Mouse (Mus musculus) limb, embryonic 11.5 days (tissue): Measurements from ENCODE around the gene Rgs3. TPM values are rescaled to one million over a fixed set of nuclear protein-coding genes. Genes with fewer than 3 reads are reported as not detected.
A peak's percentile ranks its signal among the peaks of the same experiment; 100 is the strongest.

Experiments used
- ATAC-seq: fragments of 200-750 bp; cut with Nextera tagmentation; 2 replicates; pipeline ENCODE4 v1.8.0; 2017; ENCODE audit warnings: low read depth; ENCODE audit not compliant: insufficient number of reproducible peaks, low FRiP score, low TSS enrichment
- DNase-seq: peaks from one replicate; pipeline ENCODE4 v3.0.0-alpha.2; 2015; ENCODE audit warnings: low spot score
- H3K27ac ChIP-seq: fragments of 300-500 bp; sonication (generic); replicated peaks from 2 replicates; pipeline ENCODE4 v1.5.1; 2014; ENCODE audit warnings: low read depth, mild to moderate bottlenecking, low read length
- H3K27me3 ChIP-seq: fragments of 300-500 bp; sonication (generic); 2 replicates; pipeline ENCODE4 v1.6.1; 2014; ENCODE audit warnings: mild to moderate bottlenecking, low read length, mixed read lengths; ENCODE audit not compliant: control insufficient read depth, insufficient read depth
- H3K36me3 ChIP-seq: fragments of 300-500 bp; sonication (generic); 2 replicates; pipeline ENCODE4 v1.6.1; 2014; ENCODE audit warnings: mild to moderate bottlenecking, low read length, moderate library complexity, mixed read lengths; ENCODE audit not compliant: control insufficient read depth, insufficient read depth
- H3K4me1 ChIP-seq: fragments of 300-500 bp; sonication (generic); 2 replicates; pipeline ENCODE4 v1.6.1; 2014; ENCODE audit warnings: low read length, mixed read lengths; ENCODE audit not compliant: control insufficient read depth, insufficient read depth
- H3K4me2 ChIP-seq: fragments of 300-500 bp; sonication (generic); 2 replicates; pipeline ENCODE4 v1.6.1; 2014; ENCODE audit warnings: low read depth, mild to moderate bottlenecking, moderate library complexity; ENCODE audit not compliant: severe bottlenecking
- H3K4me3 ChIP-seq: fragments of 300-500 bp; sonication (generic); 2 replicates; pipeline ENCODE4 v1.5.1; 2014; ENCODE audit warnings: low read depth, low read length
- H3K9ac ChIP-seq: fragments of 300-500 bp; sonication (generic); 2 replicates; pipeline ENCODE4 v1.6.1; 2014; ENCODE audit warnings: mild to moderate bottlenecking, low read length
- H3K9me3 ChIP-seq: fragments of 300-500 bp; sonication (generic); 2 replicates; pipeline ENCODE4 v1.6.1; 2016; ENCODE audit warnings: low read length; ENCODE audit not compliant: control insufficient read depth
- WGBS: fragments of 180-500 bp; shearing (Covaris S2); extraction: QIAGEN DNeasy Blood & Tissue Kit; methylation state at CpG from one replicate; pipeline ENCODE4 v1.1.7; 2014; 5-methylcytosine and 5-hydroxymethylcytosine counted together
- polyA plus RNA-seq: library from polyadenylated mRNA; unstranded; fragments of >200 nt; fragmentation: Nextera tagmentation; extraction: Ambion mirVana; gene quantifications from 2 replicates; pipeline ENCODE4 v1.2.1, GENCODE M21; 2014

Rgs3 gene
- polyA plus RNA-seq, 1 experiment from 2014 or later: 22.9 TPM

- no peak for ATAC-seq
- DNase-seq: no peak
- no peaks in the 10 kb centered on the region for H3K36me3 ChIP-seq
- 97% methylated on average over 4 of the region's 4 CpGs for WGBS
- no peak overlapping the region for H3K27ac ChIP-seq
- H3K4me2 ChIP-seq: no peak overlapping the region
- no peak overlapping the region for H3K4me3 ChIP-seq
- H3K9ac ChIP-seq: no peak overlapping the region
- no peaks in the 10 kb centered on the region for H3K9me3 ChIP-seq
- H3K4me1 ChIP-seq: no peaks in the 10 kb centered on the region
- no peaks in the 10 kb centered on the region for H3K27me3 ChIP-seq
Observed at GRCm38 (mm10) chr4:62603607-62604006, 44.0 kb downstream of the Rgs3 start.

DNA sequence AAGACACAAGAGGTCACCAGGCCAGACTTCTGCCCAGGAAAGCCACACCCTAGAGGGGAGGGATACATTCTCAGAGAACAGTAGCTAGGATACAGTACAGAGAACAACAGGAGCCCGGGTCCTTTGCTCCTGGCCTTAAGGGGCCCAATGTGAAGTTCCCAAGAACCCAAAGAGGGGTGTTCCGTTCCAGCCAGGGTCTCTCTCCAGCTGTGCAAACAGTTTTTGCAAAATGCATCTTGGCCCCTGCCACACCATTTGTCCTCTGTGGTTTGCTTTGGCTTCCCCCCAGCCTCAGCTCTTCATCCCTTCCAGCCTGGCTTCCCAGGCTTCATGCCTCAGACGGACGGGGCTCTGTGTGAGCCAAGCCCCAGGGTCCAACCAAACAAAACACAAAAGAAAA lies 44.4 kb downstream of the Rgs3 start:
- Histone ChIP-seq H3K4me2 (no peak overlapping the region), H3K9ac (no peak overlapping the region), H3K27ac (no peak overlapping the region), H3K27me3 (no peaks in the 10 kb centered on the region), H3K36me3 (no peaks in the 10 kb centered on the region), H3K4me3 (no peak overlapping the region), H3K4me1 (no peaks in the 10 kb centered on the region), H3K9me3 (no peaks in the 10 kb centered on the region)
- no peak for ATAC-seq
- DNase-seq: no peak
- WGBS: 77% methylated on average over 4 of the region's 4 CpGs

DNA sequence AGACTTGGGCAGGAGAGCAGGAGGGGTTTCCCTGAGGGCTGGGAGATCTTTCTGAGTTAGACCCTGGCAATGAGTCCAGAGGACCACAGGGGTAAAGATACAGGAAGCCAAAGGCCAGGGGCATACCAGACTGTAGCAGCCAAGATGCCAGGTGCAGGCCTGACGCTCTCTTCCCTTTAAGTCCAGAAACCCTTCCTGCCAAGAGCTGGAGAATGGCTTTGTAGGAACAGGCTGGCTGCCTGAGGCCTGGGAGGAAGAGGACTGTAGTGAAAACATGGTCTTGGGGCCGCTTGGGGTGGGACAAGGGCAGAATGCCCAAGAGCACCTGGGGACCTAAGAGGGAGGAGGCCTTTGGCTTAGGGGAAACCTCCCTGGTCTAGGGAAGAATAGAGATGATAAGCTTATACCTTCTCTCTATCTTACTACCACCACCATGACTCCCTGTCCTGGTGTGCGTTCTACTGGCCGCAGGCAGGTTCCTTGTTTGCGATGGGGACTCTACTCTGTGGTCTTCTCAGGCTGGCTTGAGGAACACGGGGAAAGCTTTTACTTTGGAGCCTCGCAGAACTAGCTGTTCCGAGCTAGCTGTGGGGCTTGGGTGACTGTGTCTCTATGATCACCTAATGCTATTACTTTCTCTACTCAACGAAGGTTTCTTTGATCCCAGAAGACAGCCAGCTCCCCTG lies 46.4 kb downstream of the Rgs3 start:
- H3K36me3 ChIP-seq: no peaks in the 10 kb centered on the region
- no peak overlapping the region for H3K4me3 ChIP-seq
- 86% methylated on average over 9 of the region's 9 CpGs for WGBS
- H3K9me3 ChIP-seq: no peaks in the 10 kb centered on the region
- DNase-seq (no peak), ATAC-seq (no peak)
- H3K4me1 ChIP-seq: no peaks in the 10 kb centered on the region
- no peak overlapping the region for H3K27ac ChIP-seq
- no peaks in the 10 kb centered on the region for H3K27me3 ChIP-seq
- H3K9ac ChIP-seq: no peak overlapping the region
- no peak overlapping the region for H3K4me2 ChIP-seq

GRCm38 (mm10) chr4:62606542-62606882 lies 46.9 kb downstream of the Rgs3 start:
- H3K9me3 ChIP-seq: no peaks in the 10 kb centered on the region
- no peaks in the 10 kb centered on the region for H3K36me3 ChIP-seq
- WGBS: 62% methylated on average over 7 of the region's 7 CpGs
- H3K27me3 ChIP-seq: no peaks in the 10 kb centered on the region
- H3K4me2 ChIP-seq: no peak overlapping the region
- H3K27ac ChIP-seq: no peak overlapping the region
- no peaks in the 10 kb centered on the region for H3K4me1 ChIP-seq
- no peak overlapping the region for H3K9ac ChIP-seq
- H3K4me3 ChIP-seq: no peak overlapping the region
- no peak for ATAC-seq
- DNase-seq: no peak

- Histone ChIP-seq H3K27ac (no peak overlapping the region), H3K27me3 (no peaks in the 10 kb centered on the region), H3K4me2 (no peak overlapping the region), H3K36me3 (no peaks in the 10 kb centered on the region), H3K9me3 (no peaks in the 10 kb centered on the region), H3K9ac (no peak overlapping the region), H3K4me1 (no peaks in the 10 kb centered on the region), H3K4me3 (no peak overlapping the region)
- ATAC-seq (no peak), DNase-seq (no peak)
- WGBS: 76% methylated on average over 7 of the region's 7 CpGs
Observed at GRCm38 (mm10) chr4:62606905-62607304, 47.3 kb downstream of the Rgs3 start.

GRCm38 (mm10) chr4:62607345-62607744 lies 47.7 kb downstream of the Rgs3 start:
- H3K27me3 ChIP-seq: no peaks in the 10 kb centered on the region
- ATAC-seq: no peak
- 57% methylated on average over 9 of the region's 9 CpGs for WGBS

DNA sequence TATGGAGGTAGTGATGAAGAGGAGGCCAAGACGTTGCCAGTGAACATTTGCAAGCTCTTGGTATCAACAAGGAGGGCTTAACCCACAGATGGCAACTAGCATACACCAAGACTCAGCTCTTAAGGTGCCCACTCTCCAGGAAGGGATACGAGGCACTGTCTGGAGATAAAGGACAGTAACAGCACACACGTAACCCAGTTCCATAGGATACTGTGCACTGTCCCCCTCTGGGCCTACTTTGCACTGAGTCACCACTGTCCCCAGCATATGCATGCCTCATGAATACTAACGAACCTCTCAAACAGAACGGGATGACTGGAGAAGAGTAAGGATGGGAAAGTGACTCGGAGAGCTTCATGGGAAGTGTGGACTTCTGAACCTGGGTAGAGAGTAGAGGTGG lies 48.2 kb downstream of the Rgs3 start:
- ATAC-seq (no peak), DNase-seq (no peak)
- Histone ChIP-seq H3K27me3 (no peaks in the 10 kb centered on the region), H3K27ac (no peak overlapping the region), H3K36me3 (no peaks in the 10 kb centered on the region), H3K4me3 (no peak overlapping the region), H3K9me3 (no peaks in the 10 kb centered on the region), H3K9ac (no peak overlapping the region), H3K4me2 (no peak overlapping the region), H3K4me1 (peaks cover 4% of the 10 kb centered on the region)
- WGBS: 82% methylated on average over 6 of the region's 6 CpGs

More at GRCm38 (mm10) chr4:62607345-62607744, 47.7 kb downstream of the Rgs3 start:
- Histone ChIP-seq H3K36me3 (no peaks in the 10 kb centered on the region), H3K4me3 (no peak overlapping the region), H3K27ac (no peak overlapping the region), H3K9me3 (no peaks in the 10 kb centered on the region), H3K4me1 (no peaks in the 10 kb centered on the region; the same call in 1 of the 2 replicates), H3K9ac (no peak overlapping the region), H3K4me2 (no peak overlapping the region)
- DNase-seq: peak; percentile 22

- Histone ChIP-seq H3K9ac (no peak overlapping the region), H3K27me3 (no peaks in the 10 kb centered on the region), H3K4me1 (peaks cover 15% of the 10 kb centered on the region), H3K36me3 (no peaks in the 10 kb centered on the region), H3K27ac (no peak overlapping the region), H3K9me3 (no peaks in the 10 kb centered on the region), H3K4me2 (no peak overlapping the region), H3K4me3 (no peak overlapping the region)
- ATAC-seq: no peak
- WGBS: 82% methylated on average over 4 of the region's 4 CpGs
- DNase-seq: no peak
Observed at GRCm38 (mm10) chr4:62609333-62609732, 49.7 kb downstream of the Rgs3 start.

DNA sequence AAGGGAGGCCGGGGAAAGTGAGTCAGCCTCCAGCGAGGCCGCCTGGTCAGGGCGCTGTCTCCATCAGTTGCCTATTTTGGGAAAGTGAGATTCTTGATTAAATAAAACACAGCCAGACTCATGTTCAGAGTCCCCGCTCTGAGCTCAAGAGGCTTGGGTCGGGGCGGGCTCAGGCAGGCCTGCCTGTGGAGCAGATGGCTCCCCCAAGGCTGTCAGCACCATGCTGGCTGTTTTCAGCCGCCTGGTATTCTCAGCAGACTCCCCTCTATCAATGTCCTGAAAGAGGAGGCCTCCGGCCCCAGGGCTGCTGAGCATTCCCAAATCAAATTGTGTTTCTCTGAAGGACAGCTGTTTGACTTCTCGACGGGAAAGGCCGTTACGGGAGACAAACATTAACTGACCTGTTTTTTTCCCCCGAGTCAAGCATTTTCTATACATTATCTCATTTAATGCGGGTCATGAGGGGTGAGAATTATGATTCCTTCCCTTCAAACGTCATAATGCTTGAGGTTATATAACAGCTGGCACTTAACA lies 50.6 kb downstream of the Rgs3 start:
- ATAC-seq (no peak), DNase-seq (peak; percentile 25)
- H3K27ac ChIP-seq: no peak overlapping the region
- H3K9me3 ChIP-seq: no peaks in the 10 kb centered on the region
- H3K9ac ChIP-seq: no peak overlapping the region
- H3K36me3 ChIP-seq: no peaks in the 10 kb centered on the region
- WGBS: 60% methylated on average over 16 of the region's 16 CpGs
- H3K4me2 ChIP-seq: no peak overlapping the region
- no peak overlapping the region for H3K4me3 ChIP-seq
- no peaks in the 10 kb centered on the region for H3K27me3 ChIP-seq
- H3K4me1 ChIP-seq: peaks cover 15% of the 10 kb centered on the region
